18 mouse cellular contexts compared by ENCODE assay signal in genomic region chr14:36962477-36962876, GRCm38 (mm10). TPM values are rescaled to one million over a fixed set of nuclear protein-coding genes. Genes with fewer than 3 reads are reported as not detected.
DNase-seq lines count a peak whose midpoint lies in the region; ATAC-seq and TF ChIP-seq lines count a peak whose summit lies in the region.
"Had no signal": no experiment of that assay in that cellular context is flagged by ENCODE, and none has a peak within 500 bp of the region (broad histone marks: within the 10 kb centered on the region; RNA-seq: fewer than 3 reads in every experiment).

No protein-coding gene starts in this region.

- peaks cover 2% of the 10 kb centered on the region for H3K27me3 ChIP-seq in G1E (ENCODE audit: insufficient read depth, low read length)
- H3K27me3 ChIP-seq: embryonic facial prominence, embryonic 12.5 days; neural tube, embryonic 15.5 days had no signal

- no peaks in the 10 kb centered on the region for H3K36me3 ChIP-seq in G1E (replicated peaks)
- H3K36me3 ChIP-seq: embryonic facial prominence, embryonic 12.5 days; neural tube, embryonic 15.5 days had no signal

- peaks cover 4% of the 10 kb centered on the region; the same call in 1 of the 2 replicates for H3K4me1 ChIP-seq in G1E (ENCODE audit: insufficient read depth, low read depth, low read length)

- H3K4me3 ChIP-seq in G1E (ENCODE audit: low read depth, low read length): no peak overlapping the region
- no peak overlapping the region for H3K4me3 ChIP-seq in layer of hippocampus, adult 2 months
- H3K4me3 ChIP-seq: embryonic facial prominence, embryonic 12.5 days; neural tube, embryonic 15.5 days had no signal

- ATAC-seq in frontal cortex, adult (ENCODE audit: low TSS enrichment): 0 out of 2 replicates have a peak, but pooled peaks have one; percentile 9
- peak; percentile 77 for ATAC-seq in G1E (ENCODE audit: extremely low read depth, insufficient number of reproducible peaks, low FRiP score, poor library complexity, severe bottlenecking)
- ATAC-seq in inflammation-experienced regulatory T-cells, adult 6 months: peak; percentile 99
- peak; percentile 53; the same call in 1 of the 2 replicates for ATAC-seq in neutrophil, adult 5-6 weeks (ENCODE audit: extremely low read depth, insufficient number of reproducible peaks, low FRiP score, poor library complexity, severe bottlenecking)
- ATAC-seq: forebrain, postnatal 0 days; intestine, embryonic 16.5 days; liver, postnatal 0 days had no signal

- no peak overlapping the region for H3K27ac ChIP-seq in layer of hippocampus, adult 2 months
- H3K27ac ChIP-seq: embryonic facial prominence, embryonic 12.5 days; kidney, postnatal 0 days; neural tube, embryonic 15.5 days had no signal

- TF ChIP-seq CTCF in G1E (IDR thresholded peaks at IDR 0.05; ENCODE audit: low read depth, low read length): no peak
- no peak for TF ChIP-seq CTCF in layer of hippocampus, adult 2 months (conservative IDR thresholded peaks at IDR 0.05)

- H3K9me3 ChIP-seq in G1E (replicated peaks): no peaks in the 10 kb centered on the region
- H3K9me3 ChIP-seq: embryonic facial prominence, embryonic 12.5 days; neural tube, embryonic 15.5 days had no signal

- DNase-seq in frontal cortex, postnatal 14 days (ENCODE audit: low spot score in 2 of 2): no peak
- no peak for DNase-seq in G1E (ENCODE audit: low spot score)
- no peak for DNase-seq in cerebellum, postnatal 14 days
- DNase-seq in layer of hippocampus, adult 2 months (ENCODE audit: low spot score in 2 of 2): no peak
- no peak for DNase-seq in cerebellum, adult 9-11 months
- DNase-seq: adrenal gland, postnatal 10 days; forebrain, postnatal 0 days; gastrocnemius, postnatal 14 days; liver, postnatal 0 days; lung, postnatal 4 days; right cerebral cortex, adult 18-20 months had no signal

RNA-seq across cellular contexts. Expression of gene Ccser2, which starts 6.1 kb away (rescaled TPM):
- total RNA-seq in G1E (2014; fragmentation: Nextera tagmentation) (15.0 and 16.9 TPM in 2 replicates), G1E (2017) (7.3 and 7.5 TPM in 2 replicates)
- 0.53 and 0.55 TPM in 2 replicates for polyA plus RNA-seq in G1E (2012)
- polyA plus RNA-seq in inflammation-experienced regulatory T-cells, adult 6 months (2017; shearing (Covaris generic)): 10 to 100 TPM; 19.7 to 22.5 (median 20.2) TPM
- 39.4 and 40.3 TPM in 2 replicates for total RNA-seq in neutrophil, adult 5-6 weeks (2017)
- 10 to 100 TPM; 78.3 to 88.0 TPM for total RNA-seq in layer of hippocampus, adult 2 months (2021)

Comparison
In these comparisons a context has a peak if more than half of its experiments do, and no peak if none do; other contexts are left out.
1. ATAC-seq: peak in every context shown above with its lines; median percentile 99 in inflammation-experienced regulatory T-cells, adult 6 months; 77 in G1E; 53 in neutrophil, adult 5-6 weeks; 9 in frontal cortex, adult.